ENCODE assay signal across 8 mouse cellular contexts in genomic region chr4:134548169-134548938, GRCm38 (mm10). TPM values are rescaled to one million over a fixed set of nuclear protein-coding genes. Genes with fewer than 3 reads are reported as not detected.
DNase-seq lines count a peak whose midpoint lies in the region; TF ChIP-seq lines count a peak whose summit lies in the region.

No protein-coding gene starts in this region.

- no peak for DNase-seq in layer of hippocampus, adult 2 months (ENCODE audit: low spot score in 2 of 2)
- DNase-seq in layer of hippocampus, postnatal 10 days (ENCODE audit: low spot score in 2 of 2) = no peak
- peak; percentile 44 for DNase-seq in liver
- DNase-seq in natural killer cell, adult 2 months (ENCODE audit: low spot score in 2 of 2) = peak; percentile 40 to 72
- no peak for DNase-seq in thymus, postnatal 36 days
- DNase-seq in kidney, adult 9 months = no peak
- no peak for DNase-seq in spleen, adult 18-20 months

- H3K4me1 ChIP-seq in cortical plate, adult 2 months (ENCODE audit: control insufficient read depth, insufficient read depth, low read length) = peaks cover 2% of the 10 kb centered on the region; the same call in 1 of the 2 replicates

- H3K4me3 ChIP-seq in layer of hippocampus, adult 2 months = no peak overlapping the region
- no peak overlapping the region for H3K4me3 ChIP-seq in cortical plate, adult 2 months (ENCODE audit: insufficient read depth, low read length)

- no peak overlapping the region for H3K27ac ChIP-seq in layer of hippocampus, adult 2 months
- H3K27ac ChIP-seq in cortical plate, adult 2 months (ENCODE audit: insufficient read depth, low read length) = no peak overlapping the region

- TF ChIP-seq CTCF in layer of hippocampus, adult 2 months (conservative IDR thresholded peaks at IDR 0.05) = peak; percentile 24
- 0 out of 2 replicates have a peak, but pooled peaks have one; percentile 7 for TF ChIP-seq CTCF in cortical plate, adult 2 months (IDR thresholded peaks at IDR 0.05; ENCODE audit: extremely low read depth, insufficient read depth, low read length)

- no peak for TF ChIP-seq POLR2A in cortical plate, adult 2 months (IDR thresholded peaks at IDR 0.05; ENCODE audit: extremely low read depth, insufficient read depth, low read length)

RNA-seq across cellular contexts. Expression of gene Selenon, which starts 3.6 kb away (rescaled TPM):
- total RNA-seq in layer of hippocampus, adult 2 months (2021) = 10 to 100 TPM; 17.3 to 19.7 TPM
- total RNA-seq in layer of hippocampus, postnatal 10 days (2021) = 10 to 100 TPM; 16.9 TPM
- polyA plus RNA-seq in cortical plate, adult 2 months (2012; rRNA removed) = 19.0 and 20.4 TPM in 2 replicates

RNA-seq across cellular contexts. Expression of gene Mtfr1l, which starts 13.2 kb away (rescaled TPM):
- total RNA-seq in layer of hippocampus, adult 2 months (2021) = 10 to 100 TPM; 69.3 to 72.5 TPM
- 10 to 100 TPM; 82.0 to 86.7 TPM for total RNA-seq in layer of hippocampus, postnatal 10 days (2021)
- 111 and 118 TPM in 2 replicates for polyA plus RNA-seq in cortical plate, adult 2 months (2012; rRNA removed)

RNA-seq across cellular contexts. Expression of gene Aunip, which starts 37.6 kb away (rescaled TPM):
- total RNA-seq in layer of hippocampus, adult 2 months (2021) = under 1 TPM; 0.56 to 0.67 TPM
- total RNA-seq in layer of hippocampus, postnatal 10 days (2021) = under 1 TPM; 0.48 to 0.78 TPM
- 0.23 and 0.31 TPM in 2 replicates for polyA plus RNA-seq in cortical plate, adult 2 months (2012; rRNA removed)

RNA-seq across cellular contexts. Expression of gene Paqr7, which starts 51.9 kb away (rescaled TPM):
- 10 to 100 TPM; 60.2 to 64.7 TPM for total RNA-seq in layer of hippocampus, adult 2 months (2021)
- total RNA-seq in layer of hippocampus, postnatal 10 days (2021) = 10 to 100 TPM; 50.0 to 51.9 TPM
- polyA plus RNA-seq in cortical plate, adult 2 months (2012; rRNA removed) = 78.7 and 81.5 TPM in 2 replicates

Comparison
In these comparisons a context has a peak if more than half of its experiments do, and no peak if none do; other contexts are left out.
1. DNase-seq: peak in liver (single experiment) and natural killer cell, adult 2 months (2 of 2); none in layer of hippocampus, adult 2 months (0 of 2), layer of hippocampus, postnatal 10 days (0 of 2), thymus, postnatal 36 days (0 of 2), kidney, adult 9 months (single experiment) and spleen, adult 18-20 months (0 of 2).